27 mouse cellular contexts compared by ENCODE assay signal in genomic region chr10:66719796-66720195, GRCm38 (mm10).
A peak's percentile ranks its signal among the peaks of the same experiment; 100 is the strongest.
DNase-seq lines count a peak whose midpoint lies in the region; ATAC-seq and TF ChIP-seq lines count a peak whose summit lies in the region.
"Had no signal": no experiment of that assay in that cellular context is flagged by ENCODE, and none has a peak within 500 bp of the region (broad histone marks: within the 10 kb centered on the region; RNA-seq: fewer than 3 reads in every experiment).

No protein-coding gene starts in this region.

- TF ChIP-seq CTCF in left cerebral cortex, adult 2 months (IDR thresholded peaks at IDR 0.05): peak; percentile 32
- peak; percentile 39 to 52; a peak in 3 of 4 replicates for TF ChIP-seq CTCF in CH12.LX (conservative IDR thresholded peaks at IDR 0.05 in 1 of 2, IDR thresholded peaks at IDR 0.05 in 1 of 2; ENCODE audit: low read depth in 2 of 2, low read length in 2 of 2)

- no peak for TF ChIP-seq POLR2A in CH12.LX (IDR thresholded peaks at IDR 0.05; ENCODE audit: low read depth, low read length)

- WGBS in midbrain, embryonic 15.5 days: 93% methylated on average over 11 of the region's 11 CpGs

- no peak for ATAC-seq in midbrain, embryonic 15.5 days (replicated peaks)
- ATAC-seq: forebrain, postnatal 0 days had no signal

- H3K9ac ChIP-seq in CH12.LX (ENCODE audit: insufficient read depth, low read depth): no peak overlapping the region
- no peak overlapping the region for H3K9ac ChIP-seq in midbrain, embryonic 15.5 days
- H3K9ac ChIP-seq: embryonic facial prominence, embryonic 15.5 days; forebrain, embryonic 12.5 days; forebrain, postnatal 0 days; hindbrain, embryonic 14.5 days; kidney, embryonic 15.5 days; liver, embryonic 14.5 days; midbrain, embryonic 12.5 days; neural tube, embryonic 13.5 days had no signal

- TF ChIP-seq EP300 in CH12.LX (IDR thresholded peaks at IDR 0.05; ENCODE audit: low read length): no peak

- DNase-seq in cerebellum, postnatal 14 days: peak; percentile 34 to 52
- DNase-seq in cerebellum, adult 9-11 months: no peak
- DNase-seq in left cerebral cortex, adult 2 months (ENCODE audit: extremely low spot score in 1 of 2, low spot score in 2 of 2): no peak
- DNase-seq in left cerebral cortex, postnatal 36 days (ENCODE audit: low spot score in 2 of 2): no peak
- peak; percentile 32 for DNase-seq in CH12.LX (ENCODE audit: extremely low read depth)
- peak; percentile 43 for DNase-seq in testis, postnatal 10 days (ENCODE audit: low spot score)
- DNase-seq: adrenal gland, postnatal 10 days; cerebellum, adult 8-10 months; forebrain, postnatal 0 days; gastrocnemius, postnatal 14 days; kidney, adult 11 months; layer of hippocampus, postnatal 36 days; liver; lung, adult 2 months; thymus, adult 18-20 months; thymus, postnatal 36 days had no signal

- no peaks in the 10 kb centered on the region for H3K79me2 ChIP-seq in CH12.LX (replicated peaks; ENCODE audit: control insufficient read depth, extremely low read depth, insufficient read depth, poor library complexity, severe bottlenecking)

- H3K9me3 ChIP-seq in CH12.LX (replicated peaks; ENCODE audit: low read length): no peaks in the 10 kb centered on the region
- H3K9me3 ChIP-seq in midbrain, embryonic 15.5 days: 0 out of 2 replicates have a peak, but pooled peaks cover 3% of the 10 kb centered on the region
- H3K9me3 ChIP-seq: embryonic facial prominence, embryonic 15.5 days; midbrain, embryonic 12.5 days had no signal

- no peak overlapping the region for H3K27ac ChIP-seq in left cerebral cortex, adult 2 months
- no peak overlapping the region for H3K27ac ChIP-seq in CH12.LX (ENCODE audit: insufficient read depth, low read depth)
- H3K27ac ChIP-seq in midbrain, embryonic 15.5 days: no peak overlapping the region
- H3K27ac ChIP-seq: embryonic facial prominence, embryonic 10.5 days; embryonic facial prominence, embryonic 15.5 days; forebrain, embryonic 12.5 days; hindbrain, embryonic 14.5 days; kidney, embryonic 15.5 days; liver, embryonic 14.5 days; midbrain, embryonic 12.5 days; neural tube, embryonic 13.5 days had no signal

- no peak overlapping the region for H3K4me3 ChIP-seq in left cerebral cortex, adult 2 months
- no peak overlapping the region for H3K4me3 ChIP-seq in CH12.LX (replicated peaks in 1 of 3; ENCODE audit: low read depth in 2 of 3, low read length in 2 of 3, poor library complexity in 1 of 3)
- H3K4me3 ChIP-seq in midbrain, embryonic 15.5 days: no peak overlapping the region
- H3K4me3 ChIP-seq: embryonic facial prominence, embryonic 10.5 days; embryonic facial prominence, embryonic 15.5 days; forebrain, embryonic 12.5 days; kidney, embryonic 15.5 days; megakaryocyte, embryonic 14.5 days; midbrain, embryonic 12.5 days; neural tube, embryonic 13.5 days had no signal

- no peak for TF ChIP-seq RAD21 in CH12.LX (IDR thresholded peaks at IDR 0.05; ENCODE audit: low read depth, low read length)

- in situ Hi-C loops in CH12.LX (cut with MboI; ENCODE audit: low pct_ligation_motif_present, low pct_unique_long_range_greater_than_20kb, low sequenced_read_pairs): loop anchor here (25.0 kb wide), 1 partner anchor 93 kb away; no protein-coding TSS in a partner anchor

- no peaks in the 10 kb centered on the region for H3K4me1 ChIP-seq in CH12.LX (ENCODE audit: control insufficient read depth in 1 of 2, insufficient read depth in 2 of 2)
- no peaks in the 10 kb centered on the region for H3K4me1 ChIP-seq in midbrain, embryonic 15.5 days
- H3K4me1 ChIP-seq: embryonic facial prominence, embryonic 10.5 days; embryonic facial prominence, embryonic 15.5 days; forebrain, embryonic 12.5 days; kidney, embryonic 15.5 days; megakaryocyte, embryonic 14.5 days; midbrain, embryonic 12.5 days; neural tube, embryonic 13.5 days had no signal

- no peak overlapping the region for H3K4me2 ChIP-seq in CH12.LX (ENCODE audit: insufficient read depth, low read depth, poor library complexity, severe bottlenecking)
- no peak overlapping the region for H3K4me2 ChIP-seq in midbrain, embryonic 15.5 days
- H3K4me2 ChIP-seq: embryonic facial prominence, embryonic 15.5 days; forebrain, embryonic 12.5 days; heart, embryonic 11.5 days; hindbrain, embryonic 14.5 days; kidney, embryonic 15.5 days; midbrain, embryonic 12.5 days; neural tube, embryonic 13.5 days had no signal

- dilution Hi-C loops in CH12.LX (cut with MboI; ENCODE audit: extremely low pct_ligation_motif_present, extremely low pct_unique_long_range_greater_than_20kb, low sequenced_read_pairs): no loop called here

- intact Hi-C loops in left cerebral cortex, adult 2 months (cut with DNase I): loop anchor here (5.0 kb wide), 1 partner anchor 88 kb away; no protein-coding TSS in a partner anchor
- intact Hi-C loops in left cerebral cortex, postnatal 36 days (cut with DNase I): no loop called here

- no peaks in the 10 kb centered on the region for H3K36me3 ChIP-seq in CH12.LX (replicated peaks in 1 of 2; ENCODE audit: control insufficient read depth in 1 of 2, insufficient read depth in 1 of 2, low read length in 1 of 2)
- no peaks in the 10 kb centered on the region for H3K36me3 ChIP-seq in midbrain, embryonic 15.5 days (replicated peaks)
- H3K36me3 ChIP-seq: embryonic facial prominence, embryonic 10.5 days; embryonic facial prominence, embryonic 15.5 days; forebrain, embryonic 12.5 days; kidney, embryonic 15.5 days; midbrain, embryonic 12.5 days; neural tube, embryonic 13.5 days had no signal

- H3K27me3 ChIP-seq in CH12.LX (replicated peaks): no peaks in the 10 kb centered on the region
- H3K27me3 ChIP-seq in midbrain, embryonic 15.5 days (replicated peaks): no peaks in the 10 kb centered on the region
- H3K27me3 ChIP-seq: embryonic facial prominence, embryonic 15.5 days; forebrain, embryonic 12.5 days; kidney, embryonic 15.5 days; megakaryocyte, embryonic 14.5 days; midbrain, embryonic 12.5 days; neural tube, embryonic 13.5 days had no signal

TF ChIP-seq in CH12.LX, 34 proteins besides CTCF, POLR2A, EP300 and RAD21:
- no peak for TF ChIP-seq HCFC1 (IDR thresholded peaks at IDR 0.05; ENCODE audit: low read depth, low read length)
- 0 out of 2 replicates have a peak, but pooled peaks have one; percentile 11 for TF ChIP-seq SMC3 (IDR thresholded peaks at IDR 0.05; ENCODE audit: low read depth, low read length)
- no peak for TF ChIP-seq MAX (IDR thresholded peaks at IDR 0.05; ENCODE audit: low read length)

Comparison
In these comparisons a context has a peak if more than half of its experiments do, and no peak if none do; other contexts are left out.
1. DNase-seq: peak in cerebellum, postnatal 14 days (2 of 2), CH12.LX (single experiment) and testis, postnatal 10 days (single experiment); none in cerebellum, adult 9-11 months (single experiment), left cerebral cortex, adult 2 months (0 of 2) and left cerebral cortex, postnatal 36 days (0 of 2).